Mouse (Mus musculus) CH12.LX (cell line): Measurements from ENCODE around the gene Zdhhc8. TPM values are rescaled to one million over a fixed set of nuclear protein-coding genes. Genes with fewer than 3 reads are reported as not detected.

Source experiments
- DNase-seq: peaks from one replicate; pipeline ENCODE4 v3.0.0-alpha.2; 2013; ENCODE audit errors: extremely low read depth
- H3K27ac ChIP-seq: 2 replicates; pipeline ENCODE4 v1.5.1; 2012; ENCODE audit warnings: low read depth, mild to moderate bottlenecking, control low read depth, moderate library complexity; ENCODE audit not compliant: insufficient read depth
- H3K27me3 ChIP-seq: replicated peaks from 2 replicates; pipeline ENCODE3; 2012; ENCODE audit warnings: inconsistent platforms
- H3K36me3 ChIP-seq, 2 experiments: replicated peaks in 1 of 2; 2 replicates each; pipeline versions ENCODE3 to v1.6.1; 2012; ENCODE audit warnings: inconsistent platforms in 1 of 2, low read length in 1 of 2, mild to moderate bottlenecking in 1 of 2, mixed read lengths in 1 of 2, moderate library complexity in 1 of 2; ENCODE audit not compliant: control insufficient read depth in 1 of 2, insufficient read depth in 1 of 2
- H3K4me1 ChIP-seq, 2 experiments: 2 replicates each; pipeline ENCODE4 v1.6.1; 2012; ENCODE audit warnings: inconsistent platforms in 1 of 2, moderate library complexity in 1 of 2; ENCODE audit not compliant: insufficient read depth in 2 of 2, control insufficient read depth in 1 of 2
- H3K4me2 ChIP-seq: 2 replicates; pipeline ENCODE4 v1.6.1; 2012; ENCODE audit warnings: low read depth, mild to moderate bottlenecking, control low read depth; ENCODE audit not compliant: poor library complexity, insufficient read depth, severe bottlenecking
- H3K4me3 ChIP-seq, 3 experiments: fragments of 150-350 bp in 1 of 3; sonication (generic) in 1 of 3; replicated peaks in 1 of 3; 2 replicates each; pipeline versions ENCODE3 to v1.5.1; 2011 to 2012; ENCODE audit warnings: low read depth in 2 of 3, low read length in 2 of 3, mild to moderate bottlenecking in 2 of 3, moderate library complexity in 2 of 3, control low read depth in 1 of 3, improper control_type of control experiment in 1 of 3, inconsistent platforms in 1 of 3, mixed read lengths in 1 of 3; ENCODE audit not compliant: poor library complexity in 1 of 3
- H3K79me2 ChIP-seq: replicated peaks from 2 replicates; pipeline ENCODE4 v1.6.1; 2012; ENCODE audit warnings: mild to moderate bottlenecking, moderate library complexity; ENCODE audit not compliant: control insufficient read depth, poor library complexity, insufficient read depth, severe bottlenecking; ENCODE audit errors: extremely low read depth
- H3K9ac ChIP-seq: 2 replicates; pipeline ENCODE4 v1.6.1; 2012; ENCODE audit warnings: low read depth, mild to moderate bottlenecking, control low read depth, moderate library complexity; ENCODE audit not compliant: insufficient read depth
- H3K9me3 ChIP-seq: replicated peaks from 2 replicates; pipeline ENCODE3; 2012; ENCODE audit warnings: low read length, inconsistent platforms, mixed read lengths
- CHD1 ChIP-seq: IDR thresholded peaks from 2 replicates; pipeline ENCODE4 v1.6.1; 2012; ENCODE audit warnings: low read depth, low read length, improper control_type of control experiment, inconsistent platforms
- CHD2 ChIP-seq: IDR thresholded peaks from 2 replicates; pipeline ENCODE4 v1.6.1; 2011; ENCODE audit warnings: low read length, improper control_type of control experiment
- CTCF ChIP-seq, 2 experiments: IDR thresholded peaks in 1 of 2; conservative IDR thresholded peaks in 1 of 2; 2 replicates each; pipeline ENCODE4 v1.5.1; 2011 to 2012; ENCODE audit warnings: low read depth in 2 of 2, low read length in 2 of 2, improper control_type of control experiment in 1 of 2, inconsistent platforms in 1 of 2, mild to moderate bottlenecking in 1 of 2, moderate library complexity in 1 of 2
- ELF1 ChIP-seq: IDR thresholded peaks from 2 replicates; pipeline ENCODE4 v1.6.1; 2014; ENCODE audit warnings: low read depth, mild to moderate bottlenecking, inconsistent platforms, low read length, improper control_type of control experiment
- EP300 ChIP-seq: IDR thresholded peaks from 2 replicates; pipeline ENCODE4 v1.6.1; 2011; ENCODE audit warnings: low read length, improper control_type of control experiment
- ETS1 ChIP-seq: conservative IDR thresholded peaks from 2 replicates; pipeline ENCODE4 v1.6.1; 2012; ENCODE audit warnings: low read depth, mild to moderate bottlenecking, inconsistent platforms, low read length, improper control_type of control experiment, moderate library complexity
- GABPA ChIP-seq: IDR thresholded peaks from 2 replicates; pipeline ENCODE4 v1.6.1; 2012; ENCODE audit warnings: low read depth, low read length, improper control_type of control experiment, inconsistent platforms; ENCODE audit not compliant: insufficient replicate concordance
- HCFC1 ChIP-seq: IDR thresholded peaks from 2 replicates; pipeline ENCODE4 v1.6.1; 2012; ENCODE audit warnings: low read depth, mild to moderate bottlenecking, inconsistent platforms, low read length, improper control_type of control experiment
- JUN ChIP-seq: IDR thresholded peaks from 2 replicates; pipeline ENCODE4 v1.6.1; 2011; ENCODE audit warnings: low read depth, mild to moderate bottlenecking, low read length, improper control_type of control experiment, moderate library complexity; ENCODE audit not compliant: insufficient read depth
- JUND ChIP-seq: conservative IDR thresholded peaks from 2 replicates; pipeline ENCODE4 v1.6.1; 2011; ENCODE audit warnings: low read depth, low read length, improper control_type of control experiment
- MAFK ChIP-seq: IDR thresholded peaks from 2 replicates; pipeline ENCODE4 v1.6.1; 2011; ENCODE audit warnings: low read length, improper control_type of control experiment; ENCODE audit not compliant: insufficient replicate concordance
- MXI1 ChIP-seq: IDR thresholded peaks from 2 replicates; pipeline ENCODE4 v1.6.1; 2011; ENCODE audit warnings: mild to moderate bottlenecking, low read depth, low read length, improper control_type of control experiment
- NRF1 ChIP-seq: IDR thresholded peaks from 2 replicates; pipeline ENCODE4 v1.6.1; 2014; ENCODE audit warnings: low read depth, mild to moderate bottlenecking, inconsistent platforms, low read length, improper control_type of control experiment, moderate library complexity
- PAX5 ChIP-seq: IDR thresholded peaks from 2 replicates; pipeline ENCODE4 v1.6.1; 2012; ENCODE audit warnings: low read length, inconsistent platforms, mixed read lengths
- POLR2A ChIP-seq: IDR thresholded peaks from 2 replicates; pipeline ENCODE4 v1.6.1; 2011; ENCODE audit warnings: low read depth, mild to moderate bottlenecking, improper control_type of control experiment, low read length
- POLR2AphosphoS2 ChIP-seq: IDR thresholded peaks from 2 replicates; pipeline ENCODE4 v1.6.1; 2011; ENCODE audit warnings: low read depth, low read length, improper control_type of control experiment
- RCOR1 ChIP-seq: conservative IDR thresholded peaks from 2 replicates; pipeline ENCODE4 v1.6.1; 2012; ENCODE audit warnings: low read depth, mild to moderate bottlenecking, inconsistent platforms, low read length, improper control_type of control experiment
- SIN3A ChIP-seq: IDR thresholded peaks from 2 replicates; pipeline ENCODE4 v1.6.1; 2012; ENCODE audit warnings: low read length, improper control_type of control experiment, inconsistent platforms
- TCF12 ChIP-seq: IDR thresholded peaks from 2 replicates; pipeline ENCODE4 v1.6.1; 2014; ENCODE audit warnings: low read depth, mild to moderate bottlenecking, inconsistent platforms, low read length, improper control_type of control experiment
- USF2 ChIP-seq: conservative IDR thresholded peaks from 2 replicates; pipeline ENCODE4 v1.6.1; 2011; ENCODE audit warnings: low read depth, low read length, improper control_type of control experiment
- ZC3H11A ChIP-seq: IDR thresholded peaks from 2 replicates; pipeline ENCODE4 v1.6.1; 2012; ENCODE audit warnings: low read depth, mild to moderate bottlenecking, inconsistent platforms, low read length, improper control_type of control experiment
- dilution Hi-C: fragments of 300-500 bp; cut with MboI; formaldehyde crosslinking; loops from 2 replicates; pipeline ENCODE4 v1.14.3; 2020; ENCODE audit warnings: low sequenced_read_pairs; ENCODE audit not compliant: extremely low pct_unique_long_range_greater_than_20kb, extremely low pct_ligation_motif_present
- in situ Hi-C: fragments of 300-500 bp; cut with MboI; formaldehyde crosslinking; loops from 3 replicates; pipeline ENCODE4 v1.14.3; 2019; ENCODE audit warnings: low sequenced_read_pairs, low pct_ligation_motif_present, low pct_unique_long_range_greater_than_20kb, mixed read lengths
- polyA plus RNA-seq: library from polyadenylated mRNA; unstranded; fragments of >175 nt; gene quantifications from 2 replicates; pipeline ENCODE4 v1.2.1, GENCODE M21; 2012; ENCODE audit warnings: low read depth; ENCODE audit not compliant: insufficient read length
- total RNA-seq, 2 experiments: library from RNA; depleted of rRNA; stranded (reverse); fragments of 300-350 nt in 1 of 2; fragments of >200 nt in 1 of 2; gene quantifications; 2 replicates each; pipeline ENCODE4 v1.2.3; 2012 to 2014

Gene Zdhhc8
- total and polyA plus RNA-seq, 3 experiments, result 3.2 to 15.2 (median 10.3) TPM

GRCm38 (mm10) chr16:18241581-18241980, 6.6 kb upstream of the Zdhhc8 start:
- in situ Hi-C loops (no loop called here), dilution Hi-C loops (no loop called here)
- Histone ChIP-seq H3K4me2 (no peak overlapping the region), H3K9me3 (no peaks in the 10 kb centered on the region), H3K4me3 (no peak overlapping the region), H3K79me2 (peaks cover 37% of the 10 kb centered on the region), H3K27ac (no peak overlapping the region), H3K9ac (no peak overlapping the region), H3K4me1 (peaks cover 6 to 39% of the 10 kb centered on the region in 2 experiments), H3K27me3 (no peaks in the 10 kb centered on the region), H3K36me3 (peaks cover 81 to 96% of the 10 kb centered on the region in 2 experiments)
- no peak for DNase-seq
- TF ChIP-seq EP300 (no peak), POLR2A (peak; percentile 30; the same call in 1 of the 2 replicates), JUND (no peak)

GRCm38 (mm10) chr16:18236676-18237501, 2.0 kb upstream of the Zdhhc8 start:
- Histone ChIP-seq H3K27ac (no peak overlapping the region), H3K27me3 (no peaks in the 10 kb centered on the region), H3K36me3 (peaks cover 36 to 54% of the 10 kb centered on the region in 2 experiments), H3K4me2 (no peak overlapping the region), H3K4me1 (peaks cover 6 to 39% of the 10 kb centered on the region in 2 experiments; a peak in 3 of 4 replicates), H3K79me2 (no peaks in the 10 kb centered on the region; the same call in 1 of the 2 replicates), H3K9me3 (no peaks in the 10 kb centered on the region), H3K9ac (no peak overlapping the region), H3K4me3 (no peak overlapping the region)
- dilution Hi-C loops, result no loop called here
- in situ Hi-C loops, result no loop called here
- no peak for DNase-seq
- no peak for TF ChIP-seq NRF1
- TF ChIP-seq CTCF (conservative IDR thresholded peaks at IDR 0.05 in 1 of 2, IDR thresholded peaks at IDR 0.05 in 1 of 2; ENCODE audit: low read depth in 2 of 2, low read length in 2 of 2), result no peak
- TF ChIP-seq RCOR1, result no peak
- no peak for TF ChIP-seq JUN
- no peak for TF ChIP-seq USF2
- TF ChIP-seq POLR2AphosphoS2, result peak; percentile 72; the same call in 1 of the 2 replicates
- TF ChIP-seq CHD2, result peak; percentile 5; the same call in 1 of the 2 replicates

GRCm38 (mm10) chr16:18235389-18236065, 591 bp upstream of the Zdhhc8 start:
- Histone ChIP-seq H3K79me2 (no peaks in the 10 kb centered on the region), H3K9ac (peak overlapping the region; percentile 84), H3K4me1 (peaks cover 16 to 52% of the 10 kb centered on the region in 2 experiments), H3K27ac (no peak overlapping the region), H3K27me3 (no peaks in the 10 kb centered on the region), H3K36me3 (peaks cover 25 to 46% of the 10 kb centered on the region in 2 experiments), H3K9me3 (no peaks in the 10 kb centered on the region), H3K4me2 (peak overlapping the region; percentile 45), H3K4me3 (peak overlapping the region; percentile 61 to 79 (median 62))
- dilution Hi-C loops, result no loop called here
- DNase-seq, result no peak
- in situ Hi-C loops, result no loop called here
- TF ChIP-seq RCOR1 (0 out of 2 replicates have a peak, but pooled peaks have one; percentile 29), ELF1 (0 out of 2 replicates have a peak, but pooled peaks have one; percentile 2), NRF1 (peak; percentile 85), HCFC1 (peak; percentile 22), CHD2 (0 out of 2 replicates have a peak, but pooled peaks have one; percentile 22), POLR2A (peak; percentile 37; the same call in 1 of the 2 replicates), SIN3A (peak; percentile 65; the same call in 1 of the 2 replicates), TCF12 (no peak), ETS1 (no peak), POLR2AphosphoS2 (peak; percentile 67; the same call in 1 of the 2 replicates), PAX5 (no peak), MXI1 (0 out of 2 replicates have a peak, but pooled peaks have one; percentile 15), JUND (no peak), CHD1 (no peak), GABPA (no peak), ZC3H11A (no peak), MAFK (no peak)
